Mouse (Mus musculus) ES-E14 (cell line): ENCODE data around the gene Lamp1. TPM values are rescaled to one million over a fixed set of nuclear protein-coding genes. Genes with fewer than 3 reads are reported as not detected.
A peak's percentile ranks its signal among the peaks of the same experiment; 100 is the strongest.

Source experiments
- DNase-seq: peaks from one replicate; pipeline ENCODE4 v3.0.0-alpha.2; 2013; ENCODE audit warnings: low read depth, low spot score
- H3K27ac ChIP-seq: 2 replicates; pipeline ENCODE4 v1.5.1; 2012; ENCODE audit warnings: low read depth, mild to moderate bottlenecking, low read length, moderate library complexity, mixed read lengths; ENCODE audit not compliant: poor library complexity, insufficient read depth, severe bottlenecking
- H3K36me3 ChIP-seq: 2 replicates; pipeline ENCODE4 v1.6.1; 2012; ENCODE audit warnings: mild to moderate bottlenecking, low read length, moderate library complexity, mixed read lengths; ENCODE audit not compliant: control insufficient read depth, poor library complexity, insufficient read depth, severe bottlenecking
- H3K4me1 ChIP-seq, 2 experiments: fragments of 150-350 bp in 1 of 2; sonication (generic) in 1 of 2; 2 replicates each; pipeline ENCODE4 v1.6.1; 2012; ENCODE audit warnings: low read length in 2 of 2, mild to moderate bottlenecking in 1 of 2, mixed read lengths in 1 of 2; ENCODE audit not compliant: control insufficient read depth in 2 of 2, insufficient read depth in 2 of 2, poor library complexity in 1 of 2
- H3K4me3 ChIP-seq, 2 experiments: fragments of 150-350 bp in 1 of 2; sonication (generic) in 1 of 2; 2 replicates each; pipeline ENCODE4 v1.5.1; 2012; ENCODE audit warnings: low read length in 2 of 2, low read depth in 1 of 2, mild to moderate bottlenecking in 1 of 2, mixed read lengths in 1 of 2; ENCODE audit not compliant: insufficient read depth in 1 of 2, poor library complexity in 1 of 2, severe bottlenecking in 1 of 2
- H3K9ac ChIP-seq: 2 replicates; pipeline ENCODE4 v1.6.1; 2012; ENCODE audit warnings: low read depth, mild to moderate bottlenecking, low read length, mixed read lengths; ENCODE audit not compliant: poor library complexity, insufficient read depth, severe bottlenecking
- H3K9me3 ChIP-seq: fragments of 150-350 bp; sonication (generic); 2 replicates; pipeline ENCODE4 v1.6.1; 2012; ENCODE audit warnings: low read depth, mild to moderate bottlenecking, low read length; ENCODE audit not compliant: control insufficient read depth, insufficient read depth
- CHD2 ChIP-seq: IDR thresholded peaks from 2 replicates; pipeline ENCODE4 v1.6.1; 2014; ENCODE audit warnings: mild to moderate bottlenecking, low read depth, low read length, inconsistent platforms
- HCFC1 ChIP-seq: IDR thresholded peaks from 2 replicates; pipeline ENCODE4 v1.6.1; 2012; ENCODE audit warnings: low read length, inconsistent platforms, borderline replicate concordance; ENCODE audit not compliant: insufficient read depth
- MAFK ChIP-seq: IDR thresholded peaks from 2 replicates; pipeline ENCODE4 v1.6.1; 2014; ENCODE audit warnings: mild to moderate bottlenecking, low read depth, low read length, inconsistent platforms; ENCODE audit not compliant: insufficient read depth
- ZC3H11A ChIP-seq: IDR thresholded peaks from 2 replicates; pipeline ENCODE4 v1.6.1; 2012; ENCODE audit warnings: low read depth, mild to moderate bottlenecking, inconsistent platforms, low read length, borderline replicate concordance
- ZNF384 ChIP-seq: IDR thresholded peaks from 2 replicates; pipeline ENCODE4 v1.6.1; 2012; ENCODE audit warnings: low read depth, low read length, inconsistent platforms
- in situ Hi-C, 2 experiments: fragments of 600-800 bp; cut with MboI; formaldehyde crosslinking; loops; one replicate each; pipeline ENCODE4 v1.15.1; 2025; ENCODE audit warnings: low sequenced_read_pairs in 2 of 2, inconsistent platforms in 1 of 2; ENCODE audit not compliant: unreplicated experiment in 2 of 2
- total RNA-seq: library from RNA; depleted of rRNA; stranded (reverse); fragments of 300-350 nt; gene quantifications from 2 replicates; pipeline ENCODE4 v1.2.3, GENCODE M21; 2012

Gene Lamp1
- total RNA-seq, 1 experiment, result 559 TPM

- H3K4me3 ChIP-seq, result no peak overlapping the region
- in situ Hi-C loops, result no loop called here
- no peak for TF ChIP-seq MAFK
- TF ChIP-seq ZNF384, result no peak
- TF ChIP-seq HCFC1, result no peak
- TF ChIP-seq ZC3H11A, result no peak
- TF ChIP-seq CHD2, result no peak
Observed at GRCm38 (mm10) chr8:13156327-13157097, 2.4 kb upstream of the Lamp1 start.

GRCm38 (mm10) chr8:13159377-13159881 is 468 bp downstream of the Lamp1 start:
- in situ Hi-C loops, result no loop called here
- TF ChIP-seq HCFC1 (no peak), MAFK (no peak), CHD2 (no peak), ZNF384 (no peak), ZC3H11A (no peak)
- DNase-seq, result no peak
- peaks cover 5% of the 10 kb centered on the region; the same call in 1 of the 2 replicates for H3K36me3 ChIP-seq
- H3K4me1 ChIP-seq, result peaks cover 0 to 6% of the 10 kb centered on the region in 2 experiments; a peak in 2 of 4 replicates
- peak overlapping the region; percentile 99 for H3K9ac ChIP-seq
- peak overlapping the region; percentile 61; the same call in 1 of the 2 replicates for H3K27ac ChIP-seq
- no peaks in the 10 kb centered on the region for H3K9me3 ChIP-seq
- H3K4me3 ChIP-seq, result peak overlapping the region; percentile 84 to 94

More at GRCm38 (mm10) chr8:13156327-13157097, 2.4 kb upstream of the Lamp1 start:
- Histone ChIP-seq H3K36me3 (peaks cover 3% of the 10 kb centered on the region; the same call in 1 of the 2 replicates), H3K4me1 (peaks cover 0 to 3% of the 10 kb centered on the region in 2 experiments; a peak in 2 of 4 replicates), H3K27ac (no peak overlapping the region), H3K9ac (no peak overlapping the region), H3K9me3 (no peaks in the 10 kb centered on the region)
- DNase-seq, result no peak

- TF ChIP-seq MAFK (no peak), ZC3H11A (no peak), CHD2 (no peak), HCFC1 (no peak), ZNF384 (no peak)
- H3K9ac ChIP-seq, result peak overlapping the region; percentile 99; the same call in 1 of the 2 replicates
- peaks cover 8% of the 10 kb centered on the region; the same call in 1 of the 2 replicates for H3K36me3 ChIP-seq
- H3K4me1 ChIP-seq, result peaks cover 0 to 6% of the 10 kb centered on the region in 2 experiments; a peak in 2 of 4 replicates
- no peaks in the 10 kb centered on the region for H3K9me3 ChIP-seq
- in situ Hi-C loops, result no loop called here
- H3K4me3 ChIP-seq, result peak overlapping the region; percentile 84 to 94; a peak in 3 of 4 replicates
- no peak overlapping the region for H3K27ac ChIP-seq
- no peak for DNase-seq
Observed at GRCm38 (mm10) chr8:13160691-13161090, 1.7 kb downstream of the Lamp1 start.

GRCm38 (mm10) chr8:13162098-13162497 is 3.1 kb downstream of the Lamp1 start:
- no peak for TF ChIP-seq MAFK
- Histone ChIP-seq H3K36me3 (peaks cover 15% of the 10 kb centered on the region; the same call in 1 of the 2 replicates), H3K9me3 (no peaks in the 10 kb centered on the region), H3K4me1 (peaks cover 0 to 6% of the 10 kb centered on the region in 2 experiments; a peak in 2 of 4 replicates), H3K4me3 (no peak overlapping the region), H3K9ac (no peak overlapping the region), H3K27ac (no peak overlapping the region)
- in situ Hi-C loops, result no loop called here
- DNase-seq, result no peak
